Mouse (Mus musculus) MEL (cell line): ENCODE results near the gene Cklf. TPM values are rescaled to one million over a fixed set of nuclear protein-coding genes. Genes with fewer than 3 reads are reported as not detected.

Experiments
- DNase-seq: peaks from one replicate; pipeline ENCODE4 v3.0.0; 2011; ENCODE audit warnings: low read depth, low spot score
- H3K27ac ChIP-seq: 2 replicates; pipeline ENCODE4 v1.5.1; 2012; ENCODE audit warnings: low read depth, mild to moderate bottlenecking, control low read depth, low read length, moderate library complexity; ENCODE audit not compliant: control insufficient read depth
- H3K27me3 ChIP-seq, 2 experiments: fragments of 150-350 bp in 1 of 2; sonication (generic) in 1 of 2; 2 replicates each; pipeline ENCODE4 v1.6.1; 2012; ENCODE audit warnings: low read length in 2 of 2, mild to moderate bottlenecking in 2 of 2, improper control_type of control experiment in 1 of 2, moderate library complexity in 1 of 2; ENCODE audit not compliant: insufficient read depth in 2 of 2, control insufficient read depth in 1 of 2
- H3K36me3 ChIP-seq, 2 experiments: 2 replicates each; pipeline ENCODE4 v1.6.1; 2012 to 2014; ENCODE audit warnings: low read length in 2 of 2, improper control_type of control experiment in 1 of 2, inconsistent platforms in 1 of 2, mild to moderate bottlenecking in 1 of 2; ENCODE audit not compliant: insufficient read depth in 2 of 2, control insufficient read depth in 1 of 2
- H3K4me1 ChIP-seq, 2 experiments: fragments of 150-350 bp in 1 of 2; sonication (generic) in 1 of 2; 2 replicates each; pipeline ENCODE4 v1.6.1; 2012; ENCODE audit warnings: low read length in 2 of 2, improper control_type of control experiment in 1 of 2, mild to moderate bottlenecking in 1 of 2; ENCODE audit not compliant: insufficient read depth in 2 of 2, control insufficient read depth in 1 of 2
- H3K4me3 ChIP-seq, 2 experiments: fragments of 150-350 bp in 1 of 2; sonication (generic) in 1 of 2; 2 replicates each; pipeline ENCODE4 v1.5.1; 2012; ENCODE audit warnings: low read depth in 2 of 2, low read length in 2 of 2, mild to moderate bottlenecking in 2 of 2, moderate library complexity in 2 of 2, control low read depth in 1 of 2, improper control_type of control experiment in 1 of 2; ENCODE audit not compliant: control insufficient read depth in 1 of 2, insufficient read depth in 1 of 2
- H3K79me2 ChIP-seq: 2 replicates; pipeline ENCODE4 v1.6.1; 2012; ENCODE audit warnings: mild to moderate bottlenecking, low read length, moderate library complexity; ENCODE audit not compliant: control insufficient read depth, poor library complexity, insufficient read depth
- H3K9ac ChIP-seq: 2 replicates; pipeline ENCODE4 v1.6.1; 2012; ENCODE audit warnings: low read depth, mild to moderate bottlenecking, control low read depth, low read length, moderate library complexity; ENCODE audit not compliant: control insufficient read depth, poor library complexity, severe bottlenecking
- H3K9me3 ChIP-seq: fragments of 150-350 bp; sonication (generic); replicated peaks from 2 replicates; pipeline ENCODE4 v1.6.1; 2012; ENCODE audit warnings: mild to moderate bottlenecking, low read length, improper control_type of control experiment, moderate library complexity; ENCODE audit not compliant: insufficient read depth
- BHLHE40 ChIP-seq: IDR thresholded peaks from 2 replicates; pipeline ENCODE4 v1.6.1; 2012; ENCODE audit warnings: low read depth, mild to moderate bottlenecking, inconsistent platforms, low read length, improper control_type of control experiment, borderline replicate concordance
- CTCF ChIP-seq, 3 experiments: IDR thresholded peaks in 2 of 3; conservative IDR thresholded peaks in 1 of 3; 2 replicates each; pipeline ENCODE4 v1.5.1; 2011 to 2012; ENCODE audit warnings: low read length in 3 of 3, low read depth in 2 of 3, mild to moderate bottlenecking in 2 of 3, improper control_type of control experiment in 1 of 3, inconsistent platforms in 1 of 3, mixed read lengths in 1 of 3, moderate library complexity in 1 of 3; ENCODE audit not compliant: control insufficient read depth in 1 of 3, insufficient read depth in 1 of 3, poor library complexity in 1 of 3, severe bottlenecking in 1 of 3
- E2F4 ChIP-seq: IDR thresholded peaks from 2 replicates; pipeline ENCODE4 v1.6.1; 2011; ENCODE audit warnings: low read depth, low read length, improper control_type of control experiment, borderline replicate concordance
- ELF1 ChIP-seq: IDR thresholded peaks from 2 replicates; pipeline ENCODE4 v1.6.1; 2014; ENCODE audit warnings: low read depth, mild to moderate bottlenecking, inconsistent platforms, low read length, improper control_type of control experiment, moderate library complexity
- EP300 ChIP-seq, 2 experiments: IDR thresholded peaks; 2 replicates each; pipeline ENCODE4 v1.6.1; 2011; ENCODE audit warnings: improper control_type of control experiment in 2 of 2, low read length in 2 of 2, low read depth in 1 of 2, mild to moderate bottlenecking in 1 of 2
- ETS1 ChIP-seq: IDR thresholded peaks from 2 replicates; pipeline ENCODE4 v1.6.1; 2012; ENCODE audit warnings: low read depth, mild to moderate bottlenecking, inconsistent platforms, low read length, improper control_type of control experiment, moderate library complexity
- GATA1 ChIP-seq: IDR thresholded peaks from 2 replicates; pipeline ENCODE4 v1.6.1; 2011; ENCODE audit warnings: low read depth, low read length, improper control_type of control experiment
- JUND ChIP-seq: IDR thresholded peaks from 2 replicates; pipeline ENCODE4 v1.6.1; 2011; ENCODE audit warnings: low read depth, mild to moderate bottlenecking, improper control_type of control experiment, low read length
- KAT2A ChIP-seq: conservative IDR thresholded peaks from 2 replicates; pipeline ENCODE4 v1.6.1; 2012; ENCODE audit warnings: low read depth, low read length, improper control_type of control experiment, inconsistent platforms
- MAFK ChIP-seq: IDR thresholded peaks from 2 replicates; pipeline ENCODE4 v1.6.1; 2011; ENCODE audit warnings: low read depth, mild to moderate bottlenecking, low read length, improper control_type of control experiment, borderline replicate concordance
- MAX ChIP-seq: IDR thresholded peaks from 2 replicates; pipeline ENCODE4 v1.6.1; 2011; ENCODE audit warnings: low read length, improper control_type of control experiment
- MAZ ChIP-seq: IDR thresholded peaks from 2 replicates; pipeline ENCODE4 v1.6.1; 2012; ENCODE audit warnings: low read depth, mild to moderate bottlenecking, inconsistent platforms, low read length, improper control_type of control experiment
- MEF2A ChIP-seq: IDR thresholded peaks from 2 replicates; pipeline ENCODE4 v1.6.1; 2014; ENCODE audit warnings: low read depth, mild to moderate bottlenecking, inconsistent platforms, low read length, improper control_type of control experiment; ENCODE audit not compliant: poor library complexity, insufficient replicate concordance, severe bottlenecking; ENCODE audit errors: extremely low read depth
- MXI1 ChIP-seq: IDR thresholded peaks from 2 replicates; pipeline ENCODE4 v1.6.1; 2011; ENCODE audit warnings: mild to moderate bottlenecking, low read depth, low read length, improper control_type of control experiment
- MYC ChIP-seq: IDR thresholded peaks from 2 replicates; pipeline ENCODE4 v1.6.1; 2011; ENCODE audit warnings: low read depth, mild to moderate bottlenecking, low read length, improper control_type of control experiment, moderate library complexity
- NELFE ChIP-seq: IDR thresholded peaks from 2 replicates; pipeline ENCODE4 v1.6.1; 2011; ENCODE audit warnings: low read depth, low read length, improper control_type of control experiment
- NRF1 ChIP-seq: IDR thresholded peaks from 2 replicates; pipeline ENCODE4 v1.6.1; 2014; ENCODE audit warnings: low read depth, mild to moderate bottlenecking, inconsistent platforms, low read length, improper control_type of control experiment, moderate library complexity; ENCODE audit not compliant: poor library complexity, insufficient read depth, severe bottlenecking
- POLR2A ChIP-seq, 2 experiments: IDR thresholded peaks; 2 replicates each; pipeline ENCODE4 v1.6.1; 2011 to 2012; ENCODE audit warnings: low read length in 2 of 2, mild to moderate bottlenecking in 2 of 2, control low read depth in 1 of 2, improper control_type of control experiment in 1 of 2, low read depth in 1 of 2, moderate library complexity in 1 of 2; ENCODE audit not compliant: control insufficient read depth in 1 of 2, insufficient read depth in 1 of 2, poor library complexity in 1 of 2
- RCOR1 ChIP-seq: IDR thresholded peaks from 2 replicates; pipeline ENCODE4 v1.6.1; 2012; ENCODE audit warnings: low read depth, mild to moderate bottlenecking, inconsistent platforms, low read length, improper control_type of control experiment
- SIN3A ChIP-seq: IDR thresholded peaks from 2 replicates; pipeline ENCODE4 v1.6.1; 2012; ENCODE audit warnings: low read length, improper control_type of control experiment, inconsistent platforms
- SMC3 ChIP-seq: IDR thresholded peaks from 2 replicates; pipeline ENCODE4 v1.6.1; 2011; ENCODE audit warnings: low read depth, low read length, improper control_type of control experiment
- TAL1 ChIP-seq: IDR thresholded peaks from 2 replicates; pipeline ENCODE4 v1.6.1; 2012; ENCODE audit warnings: mild to moderate bottlenecking, inconsistent platforms, low read length, moderate library complexity, mixed read lengths
- TBP ChIP-seq: IDR thresholded peaks from 2 replicates; pipeline ENCODE4 v1.8.0; 2011; ENCODE audit warnings: low read depth, low read length, improper control_type of control experiment
- TCF12 ChIP-seq: IDR thresholded peaks from 2 replicates; pipeline ENCODE4 v1.6.1; 2014; ENCODE audit warnings: low read depth, mild to moderate bottlenecking, inconsistent platforms, low read length, improper control_type of control experiment, moderate library complexity
- ZC3H11A ChIP-seq: IDR thresholded peaks from 2 replicates; pipeline ENCODE4 v1.6.1; 2012; ENCODE audit warnings: low read depth, mild to moderate bottlenecking, inconsistent platforms, low read length, improper control_type of control experiment
- ZMIZ1 ChIP-seq: IDR thresholded peaks from 2 replicates; pipeline ENCODE4 v1.6.1; 2012; ENCODE audit warnings: low read depth, mild to moderate bottlenecking, inconsistent platforms, low read length, improper control_type of control experiment, moderate library complexity
- ZNF384 ChIP-seq: IDR thresholded peaks from 2 replicates; pipeline ENCODE4 v1.6.1; 2012; ENCODE audit warnings: low read depth, mild to moderate bottlenecking, inconsistent platforms, low read length, improper control_type of control experiment
- polyA plus RNA-seq, 2 experiments: library from polyadenylated mRNA; stranded (reverse) in 1 of 2; unstranded in 1 of 2; fragments of >175 nt in 1 of 2; fragments of >200 nt in 1 of 2; gene quantifications; 2 replicates each; pipeline versions ENCODE4 v1.2.1 to v1.2.4; 2012; ENCODE audit warnings: low replicate concordance in 2 of 2, low read depth in 1 of 2; ENCODE audit not compliant: insufficient read length in 2 of 2, insufficient read depth in 1 of 2, missing spikeins in 1 of 2
- total RNA-seq: library from RNA; depleted of rRNA; stranded (reverse); fragments of 300-350 nt; gene quantifications from 2 replicates; pipeline ENCODE4 v1.2.3, GENCODE M21; 2012

Cklf gene
- total and polyA plus RNA-seq, 3 experiments = 27.1 to 30.1 TPM; not detected in 1

DNA sequence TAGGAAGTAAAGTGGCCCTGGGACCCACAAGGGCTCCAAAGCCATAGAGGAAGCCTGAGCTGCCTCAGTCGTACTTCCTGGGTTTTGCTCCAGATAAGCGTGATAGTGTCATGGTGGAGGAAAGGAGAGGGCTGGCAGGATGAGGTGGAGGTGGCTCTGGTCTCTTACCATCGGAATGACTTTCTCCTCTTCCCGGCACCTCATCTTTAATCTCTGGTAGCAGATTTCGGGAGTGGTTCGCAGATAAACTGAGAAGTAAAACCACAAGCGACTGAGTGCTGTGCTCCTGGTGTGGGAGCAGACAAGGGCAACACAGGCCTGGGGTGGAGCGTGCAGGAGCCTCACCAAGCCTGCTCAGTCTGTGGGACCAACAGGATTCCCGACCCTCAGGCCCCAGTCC is 20.3 kb upstream of the Cklf start:
- Histone ChIP-seq H3K27me3 (no peaks in the 10 kb centered on the region), H3K4me3 (no peak overlapping the region), H3K79me2 (no peaks in the 10 kb centered on the region), H3K9me3 (no peaks in the 10 kb centered on the region), H3K4me1 (peaks cover 10 to 15% of the 10 kb centered on the region in 2 experiments), H3K36me3 (peaks cover 9 to 10% of the 10 kb centered on the region in 2 experiments)
- DNase-seq = peak; percentile 84
- TF ChIP-seq NELFE (no peak), CTCF (IDR thresholded peaks at IDR 0.05 in 2 of 3, conservative IDR thresholded peaks at IDR 0.05 in 1 of 3; ENCODE audit: control insufficient read depth in 1 of 3, insufficient read depth in 1 of 3, low read depth in 2 of 3, low read length in 3 of 3, poor library complexity in 1 of 3, severe bottlenecking in 1 of 3) (no peak), ZMIZ1 (no peak), ZC3H11A (no peak), MEF2A (no peak), POLR2A (IDR thresholded peaks at IDR 0.05; ENCODE audit: control insufficient read depth in 1 of 2, insufficient read depth in 1 of 2, low read depth in 1 of 2, low read length in 2 of 2, poor library complexity in 1 of 2) (no peak), E2F4 (no peak), SMC3 (no peak), TCF12 (peak; percentile 93), NRF1 (no peak), SIN3A (peak; percentile 69), EP300 (IDR thresholded peaks at IDR 0.05; ENCODE audit: low read depth in 1 of 2, low read length in 2 of 2) (peak; percentile 89 to 93), ZNF384 (no peak), MAFK (no peak), GATA1 (peak; percentile 90), TAL1 (peak; percentile 86), MYC (0 out of 2 replicates have a peak, but pooled peaks have one; percentile 45), JUND (no peak), MAX (peak; percentile 3; the same call in 1 of the 2 replicates), TBP (peak; percentile 42; the same call in 1 of the 2 replicates), ETS1 (peak; percentile 79), RCOR1 (peak; percentile 96), MAZ (no peak), BHLHE40 (peak; percentile 53; the same call in 1 of the 2 replicates), ELF1 (peak; percentile 62), MXI1 (no peak), KAT2A (no peak)
- TF ChIP-seq, all 39 proteins: peak for 12
- Histone ChIP-seq H3K27ac (peak overlapping the region; percentile 75), H3K9ac (no peak overlapping the region)
